Mouse (Mus musculus): ENCODE data around the gene Spaca6.

- no peak for TF ChIP-seq CTCF (IDR thresholded peaks at IDR 0.05; ENCODE audit: control insufficient read depth, insufficient read depth, insufficient read length)
- TF ChIP-seq MAX (IDR thresholded peaks at IDR 0.05), result no peak
Observed at GRCm38 (mm10) chr17:17865168-17865567, 38.2 kb downstream of the Spaca6 start.

Measured in C2C12 (cell line).